Mouse (Mus musculus) hindbrain, embryonic 15.5 days (tissue): ENCODE measurements around the gene Robo4. TPM values are rescaled to one million over a fixed set of nuclear protein-coding genes. Genes with fewer than 3 reads are reported as not detected.

Experiments
- ATAC-seq: fragments of 200-750 bp; cut with Nextera tagmentation; 2 replicates; pipeline ENCODE4 v1.8.0; 2017; ENCODE audit warnings: low read depth, moderate number of reproducible peaks, moderate TSS enrichment; ENCODE audit not compliant: low FRiP score
- H3K27ac ChIP-seq: fragments of 300-500 bp; sonication (generic); replicated peaks from 2 replicates; pipeline ENCODE4 v1.5.1; 2015; ENCODE audit warnings: mild to moderate bottlenecking, inconsistent platforms
- H3K27me3 ChIP-seq: fragments of 300-500 bp; sonication (generic); 2 replicates; pipeline ENCODE4 v1.6.1; 2015; ENCODE audit warnings: control low read depth, inconsistent platforms
- H3K36me3 ChIP-seq: fragments of 300-500 bp; sonication (generic); 2 replicates; pipeline ENCODE4 v1.6.1; 2015; ENCODE audit warnings: control low read depth, inconsistent platforms
- H3K4me1 ChIP-seq: fragments of 300-500 bp; sonication (generic); replicated peaks from 2 replicates; pipeline ENCODE4 v1.6.1; 2015; ENCODE audit warnings: control low read depth, inconsistent platforms
- H3K4me2 ChIP-seq: fragments of 300-500 bp; sonication (generic); 2 replicates; pipeline ENCODE4 v1.6.1; 2015; ENCODE audit warnings: moderate library complexity, mild to moderate bottlenecking, inconsistent platforms
- H3K4me3 ChIP-seq: fragments of 300-500 bp; sonication (generic); 2 replicates; pipeline ENCODE4 v1.5.1; 2015; ENCODE audit warnings: mild to moderate bottlenecking, inconsistent platforms
- H3K9ac ChIP-seq: fragments of 300-500 bp; sonication (generic); 2 replicates; pipeline ENCODE4 v1.6.1; 2015; ENCODE audit warnings: inconsistent platforms
- H3K9me3 ChIP-seq: fragments of 300-500 bp; sonication (generic); 2 replicates; pipeline ENCODE4 v1.6.1; 2016; ENCODE audit warnings: control low read depth, inconsistent platforms
- WGBS: fragments of 180-500 bp; shearing (Covaris S2); methylation state at CpG from one replicate; pipeline ENCODE4 v1.1.7; 2015; 5-methylcytosine and 5-hydroxymethylcytosine counted together
- polyA plus RNA-seq: library from polyadenylated mRNA; unstranded; fragments of >200 nt; fragmentation: Nextera tagmentation; extraction: Ambion mirVana; gene quantifications from 2 replicates; pipeline ENCODE4 v1.2.1, GENCODE M21; 2015

Gene Robo4
- polyA plus RNA-seq, 1 experiment from 2014 or later, result 8.2 TPM

GRCm38 (mm10) chr9:37459665-37460042 lies 58.0 kb downstream of the Robo4 start:
- Histone ChIP-seq H3K27me3 (peaks cover 6% of the 10 kb centered on the region; the same call in 1 of the 2 replicates), H3K36me3 (no peaks in the 10 kb centered on the region), H3K9ac (peak overlapping the region; percentile 66; the same call in 1 of the 2 replicates), H3K27ac (peak overlapping the region; percentile 83), H3K4me1 (peaks cover 56% of the 10 kb centered on the region), H3K4me3 (peak overlapping the region; percentile 59), H3K9me3 (no peaks in the 10 kb centered on the region), H3K4me2 (peak overlapping the region; percentile 95)
- 2% methylated on average over 9 of the region's 9 CpGs for WGBS
- ATAC-seq, result no peak

GRCm38 (mm10) chr9:37460043-37460960 lies 58.6 kb downstream of the Robo4 start:
- no peaks in the 10 kb centered on the region for H3K9me3 ChIP-seq
- H3K27me3 ChIP-seq, result 0 out of 2 replicates have a peak, but pooled peaks cover 6% of the 10 kb centered on the region
- WGBS, result under 1% methylated on average over 81 of the region's 81 CpGs
- peak; percentile 61 for ATAC-seq
- peak overlapping the region; percentile 59 for H3K4me3 ChIP-seq
- peak overlapping the region; percentile 95 for H3K4me2 ChIP-seq
- no peaks in the 10 kb centered on the region for H3K36me3 ChIP-seq
- H3K4me1 ChIP-seq, result peaks cover 50% of the 10 kb centered on the region
- peak overlapping the region; percentile 66 for H3K9ac ChIP-seq
- peak overlapping the region; percentile 83 for H3K27ac ChIP-seq

- H3K4me2 ChIP-seq, result peak overlapping the region; percentile 95
- H3K27me3 ChIP-seq, result 0 out of 2 replicates have a peak, but pooled peaks cover 6% of the 10 kb centered on the region
- H3K4me3 ChIP-seq, result peak overlapping the region; percentile 59
- peak overlapping the region; percentile 66 for H3K9ac ChIP-seq
- ATAC-seq, result 0 out of 2 replicates have a peak, but pooled peaks have one; percentile 2
- peaks cover 47% of the 10 kb centered on the region for H3K4me1 ChIP-seq
- 5% methylated on average over 5 of the region's 5 CpGs for WGBS
- H3K9me3 ChIP-seq, result no peaks in the 10 kb centered on the region
- no peaks in the 10 kb centered on the region for H3K36me3 ChIP-seq
- peak overlapping the region; percentile 83 for H3K27ac ChIP-seq
These were observed 59.3 kb downstream of the Robo4 start for GRCm38 (mm10) chr9:37460961-37461340.

GRCm38 (mm10) chr9:37461571-37461970 lies 59.9 kb downstream of the Robo4 start:
- no peaks in the 10 kb centered on the region for H3K36me3 ChIP-seq
- H3K4me2 ChIP-seq, result no peak overlapping the region
- H3K9me3 ChIP-seq, result no peaks in the 10 kb centered on the region
- H3K27ac ChIP-seq, result no peak overlapping the region
- H3K4me3 ChIP-seq, result no peak overlapping the region
- no peak for ATAC-seq
- H3K27me3 ChIP-seq, result 0 out of 2 replicates have a peak, but pooled peaks cover 6% of the 10 kb centered on the region
- WGBS, result 7% methylated on average over 3 of the region's 3 CpGs
- no peak overlapping the region for H3K9ac ChIP-seq
- peaks cover 41% of the 10 kb centered on the region for H3K4me1 ChIP-seq

- peaks cover 35% of the 10 kb centered on the region for H3K4me1 ChIP-seq
- no peak for ATAC-seq
- no peak overlapping the region for H3K4me3 ChIP-seq
- no peak overlapping the region for H3K27ac ChIP-seq
- no peaks in the 10 kb centered on the region for H3K9me3 ChIP-seq
- H3K27me3 ChIP-seq, result 0 out of 2 replicates have a peak, but pooled peaks cover 6% of the 10 kb centered on the region
- WGBS, result 11% methylated on average over 7 of the region's 7 CpGs
- no peak overlapping the region for H3K9ac ChIP-seq
- no peaks in the 10 kb centered on the region for H3K36me3 ChIP-seq
- H3K4me2 ChIP-seq, result peak overlapping the region; percentile 28; the same call in 1 of the 2 replicates
These were observed 61.1 kb downstream of the Robo4 start for GRCm38 (mm10) chr9:37462764-37463163.

Other genes with a start within 250 kb of the Robo4 start
- 9.6 and 10.3 TPM in 2 replicates for gene Tmem218, start 193.7 kb upstream of the Robo4 start, polyA plus RNA-seq
- gene Slc37a2, start 146.2 kb upstream of the Robo4 start, polyA plus RNA-seq, result 1.4 and 2.1 TPM in 2 replicates
- 7.4 and 7.8 TPM in 2 replicates for gene Ccdc15, start 53.5 kb upstream of the Robo4 start, polyA plus RNA-seq
- 24.9 and 28.7 TPM in 2 replicates for gene Hepacam, start 34.5 kb upstream of the Robo4 start, polyA plus RNA-seq
- 13.0 and 14.1 TPM in 2 replicates for gene Robo3, start 31.3 kb downstream of the Robo4 start, polyA plus RNA-seq
- gene Msantd2, start 87.4 kb downstream of the Robo4 start, polyA plus RNA-seq, result 27.9 and 29.7 TPM in 2 replicates
- gene Esam, start 126.2 kb downstream of the Robo4 start, polyA plus RNA-seq, result 45.4 and 45.5 TPM in 2 replicates
- gene Vsig2, start 137.4 kb downstream of the Robo4 start, polyA plus RNA-seq, result 0.89 and 1.4 TPM in 2 replicates
- gene Nrgn, start 151.0 kb downstream of the Robo4 start, polyA plus RNA-seq, result 4.1 and 5.0 TPM in 2 replicates
- 11.6 and 13.3 TPM in 2 replicates for gene Siae, start 153.8 kb downstream of the Robo4 start, polyA plus RNA-seq
- gene Spa17, start 211.8 kb downstream of the Robo4 start, polyA plus RNA-seq, result 10.5 and 11.2 TPM in 2 replicates